ENCODE assay signal across 9 mouse cellular contexts in the genomic region with DNA sequence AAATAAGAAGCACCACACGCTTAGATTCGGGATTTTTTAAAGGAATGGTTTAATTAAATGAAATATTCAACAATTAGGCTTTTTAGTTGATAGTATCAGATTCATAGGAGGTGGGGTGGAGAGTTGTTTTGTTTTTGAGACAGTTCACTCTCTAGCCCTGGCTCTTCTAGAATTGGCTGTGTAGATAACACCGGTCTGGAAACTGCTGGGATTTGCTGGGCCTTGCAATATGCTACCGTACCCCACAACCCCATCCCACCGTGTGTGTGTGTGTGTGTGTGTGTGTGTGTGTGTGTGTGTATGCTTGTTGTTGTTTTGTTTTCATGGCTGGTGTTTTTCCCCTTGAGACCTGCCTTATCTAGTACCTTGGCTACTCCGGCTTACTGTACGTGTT. TPM values are rescaled to one million over a fixed set of nuclear protein-coding genes. Genes with fewer than 3 reads are reported as not detected.
A peak's percentile ranks its signal among the peaks of the same experiment; 100 is the strongest.
DNase-seq lines count a peak whose midpoint lies in the region; ATAC-seq lines count a peak whose summit lies in the region.
"Had no signal": no experiment of that assay in that cellular context is flagged by ENCODE, and none has a peak within 500 bp of the region (broad histone marks: within the 10 kb centered on the region; RNA-seq: fewer than 3 reads in every experiment).

No protein-coding gene starts in this region.

- H3K36me3 ChIP-seq in kidney, embryonic 16.5 days (ENCODE audit: insufficient read depth, low read length): no peaks in the 10 kb centered on the region
- no peaks in the 10 kb centered on the region for H3K36me3 ChIP-seq in forebrain, embryonic 10.5 days (replicated peaks)
- H3K36me3 ChIP-seq in hindbrain, embryonic 16.5 days (ENCODE audit: control insufficient read depth, insufficient read depth, low read length): no peaks in the 10 kb centered on the region
- no peaks in the 10 kb centered on the region for H3K36me3 ChIP-seq in neural tube, embryonic 14.5 days (ENCODE audit: control insufficient read depth, insufficient read depth, low read length)
- H3K36me3 ChIP-seq: G1E had no signal

- no peak for DNase-seq in kidney, postnatal 4 days
- no peak for DNase-seq in forebrain, embryonic 10.5 days (ENCODE audit: extremely low spot score, low spot score)
- DNase-seq in urinary bladder, adult 18-20 months (ENCODE audit: low spot score in 2 of 2): no peak
- no peak for DNase-seq in gastrocnemius, adult 8-10 months (ENCODE audit: low spot score in 2 of 2)
- DNase-seq: adrenal gland, postnatal 25 days had no signal

- 0 out of 2 replicates have a peak, but pooled peaks cover 6% of the 10 kb centered on the region for H3K4me1 ChIP-seq in kidney, embryonic 16.5 days (ENCODE audit: insufficient read depth, low read length)
- H3K4me1 ChIP-seq in forebrain, embryonic 10.5 days: peaks cover 22% of the 10 kb centered on the region
- H3K4me1 ChIP-seq in hindbrain, embryonic 16.5 days (ENCODE audit: control insufficient read depth, insufficient read depth, low read depth, low read length): no peaks in the 10 kb centered on the region
- H3K4me1 ChIP-seq in neural tube, embryonic 14.5 days (ENCODE audit: control insufficient read depth, insufficient read depth, low read length): no peaks in the 10 kb centered on the region

- H3K27ac ChIP-seq in kidney, embryonic 16.5 days (ENCODE audit: low read length): no peak overlapping the region
- H3K27ac ChIP-seq in forebrain, embryonic 10.5 days: peak overlapping the region; percentile 86
- H3K27ac ChIP-seq in hindbrain, embryonic 16.5 days (ENCODE audit: low read depth, low read length): no peak overlapping the region
- no peak overlapping the region for H3K27ac ChIP-seq in neural tube, embryonic 14.5 days (ENCODE audit: low read depth, low read length)

- no peak overlapping the region for H3K9ac ChIP-seq in kidney, embryonic 16.5 days (replicated peaks; ENCODE audit: low read length)
- peak overlapping the region; percentile 51 for H3K9ac ChIP-seq in hindbrain, embryonic 16.5 days (ENCODE audit: low read depth, low read length)
- H3K9ac ChIP-seq in neural tube, embryonic 14.5 days (replicated peaks; ENCODE audit: low read depth, low read length): no peak overlapping the region

- no peak for ATAC-seq in kidney, embryonic 16.5 days (ENCODE audit: low FRiP score, low TSS enrichment)
- ATAC-seq in hindbrain, embryonic 16.5 days: peak; percentile 80
- peak; percentile 78 for ATAC-seq in neural tube, embryonic 14.5 days (ENCODE audit: low read depth)

- 47% methylated on average over 7 of the region's 7 CpGs for WGBS in kidney, embryonic 16.5 days
- WGBS in forebrain, embryonic 10.5 days: 37% methylated on average over 7 of the region's 7 CpGs
- 29% methylated on average over 7 of the region's 7 CpGs for WGBS in hindbrain, embryonic 16.5 days
- 36% methylated on average over 7 of the region's 7 CpGs for WGBS in neural tube, embryonic 14.5 days

- H3K4me2 ChIP-seq in kidney, embryonic 16.5 days (replicated peaks; ENCODE audit: low read depth, low read length): peak overlapping the region; percentile 44
- H3K4me2 ChIP-seq in hindbrain, embryonic 16.5 days (ENCODE audit: low read length): peak overlapping the region; percentile 63
- peak overlapping the region; percentile 51 for H3K4me2 ChIP-seq in neural tube, embryonic 14.5 days (ENCODE audit: low read depth, low read length)

- no peaks in the 10 kb centered on the region for H3K27me3 ChIP-seq in kidney, embryonic 16.5 days (ENCODE audit: insufficient read depth, low read length)
- no peaks in the 10 kb centered on the region for H3K27me3 ChIP-seq in forebrain, embryonic 10.5 days (ENCODE audit: poor library complexity, severe bottlenecking)
- H3K27me3 ChIP-seq in hindbrain, embryonic 16.5 days (replicated peaks; ENCODE audit: control insufficient read depth, insufficient read depth, low read length): no peaks in the 10 kb centered on the region
- no peaks in the 10 kb centered on the region for H3K27me3 ChIP-seq in neural tube, embryonic 14.5 days (ENCODE audit: control insufficient read depth, insufficient read depth, low read length)

- H3K9me3 ChIP-seq in kidney, embryonic 16.5 days (ENCODE audit: low read length): no peaks in the 10 kb centered on the region
- H3K9me3 ChIP-seq in forebrain, embryonic 10.5 days: no peaks in the 10 kb centered on the region
- no peaks in the 10 kb centered on the region for H3K9me3 ChIP-seq in hindbrain, embryonic 16.5 days (ENCODE audit: control insufficient read depth, low read length)
- no peaks in the 10 kb centered on the region for H3K9me3 ChIP-seq in neural tube, embryonic 14.5 days (ENCODE audit: control insufficient read depth, low read length)
- H3K9me3 ChIP-seq: G1E had no signal

- H3K4me3 ChIP-seq in kidney, embryonic 16.5 days (ENCODE audit: low read length): peak overlapping the region; percentile 29; the same call in 1 of the 2 replicates
- peak overlapping the region; percentile 48 for H3K4me3 ChIP-seq in forebrain, embryonic 10.5 days
- peak overlapping the region; percentile 44 for H3K4me3 ChIP-seq in hindbrain, embryonic 16.5 days (ENCODE audit: low read length)
- peak overlapping the region; percentile 36 for H3K4me3 ChIP-seq in neural tube, embryonic 14.5 days (ENCODE audit: low read depth, low read length)

RNA-seq across cellular contexts. Expression of gene Psip1, which starts 14.8 kb away (rescaled TPM):
- 109 and 128 TPM in 2 replicates for polyA plus RNA-seq in kidney, embryonic 16.5 days (2015; fragmentation: Nextera tagmentation; extraction: Ambion mirVana)
- 334 and 356 TPM in 2 replicates for polyA plus RNA-seq in forebrain, embryonic 10.5 days (2016; fragmentation: Nextera tagmentation; extraction: Ambion mirVana)
- polyA plus RNA-seq in hindbrain, embryonic 16.5 days (2015; fragmentation: Nextera tagmentation; extraction: Ambion mirVana): 227 and 245 TPM in 2 replicates
- 320 and 337 TPM in 2 replicates for polyA plus RNA-seq in neural tube, embryonic 14.5 days (2014; fragmentation: Nextera tagmentation; extraction: Ambion mirVana)
- total RNA-seq in gastrocnemius, adult 8-10 months (2022): 10 to 100 TPM; 13.3 to 16.7 (median 15.2) TPM

RNA-seq across cellular contexts. Expression of gene Ccdc171, which starts 24.3 kb away (rescaled TPM):
- polyA plus RNA-seq in kidney, embryonic 16.5 days (2015; fragmentation: Nextera tagmentation; extraction: Ambion mirVana): 3.7 and 4.3 TPM in 2 replicates
- polyA plus RNA-seq in forebrain, embryonic 10.5 days (2016; fragmentation: Nextera tagmentation; extraction: Ambion mirVana): 6.1 and 7.3 TPM in 2 replicates
- polyA plus RNA-seq in hindbrain, embryonic 16.5 days (2015; fragmentation: Nextera tagmentation; extraction: Ambion mirVana): 3.3 and 3.7 TPM in 2 replicates
- polyA plus RNA-seq in neural tube, embryonic 14.5 days (2014; fragmentation: Nextera tagmentation; extraction: Ambion mirVana): 3.6 and 4.5 TPM in 2 replicates
- total RNA-seq in gastrocnemius, adult 8-10 months (2022): under 1 TPM; 0.29 to 0.61 (median 0.40) TPM
